Mouse (Mus musculus) cortical plate, adult 2 months (tissue): ENCODE measurements at regions not wholly inside any gene's neighbourhood (a gene's known extent, or its start where the extent isn't known, plus 50 kb on each side); places are given as distances from the start of the nearest gene placed in this dataset.

Source experiments
- CTCF ChIP-seq: fragments of 200-500 bp; IDR thresholded peaks from 2 replicates; pipeline ENCODE4 v1.5.1; 2011; ENCODE audit warnings: mild to moderate bottlenecking, control low read depth, low read length; ENCODE audit not compliant: insufficient read depth; ENCODE audit errors: extremely low read depth
- POLR2A ChIP-seq: fragments of 200-500 bp; IDR thresholded peaks from 2 replicates; pipeline ENCODE4 v1.6.1; 2011; ENCODE audit warnings: mild to moderate bottlenecking, low read length, control low read depth; ENCODE audit not compliant: insufficient read depth; ENCODE audit errors: extremely low read depth

DNA sequence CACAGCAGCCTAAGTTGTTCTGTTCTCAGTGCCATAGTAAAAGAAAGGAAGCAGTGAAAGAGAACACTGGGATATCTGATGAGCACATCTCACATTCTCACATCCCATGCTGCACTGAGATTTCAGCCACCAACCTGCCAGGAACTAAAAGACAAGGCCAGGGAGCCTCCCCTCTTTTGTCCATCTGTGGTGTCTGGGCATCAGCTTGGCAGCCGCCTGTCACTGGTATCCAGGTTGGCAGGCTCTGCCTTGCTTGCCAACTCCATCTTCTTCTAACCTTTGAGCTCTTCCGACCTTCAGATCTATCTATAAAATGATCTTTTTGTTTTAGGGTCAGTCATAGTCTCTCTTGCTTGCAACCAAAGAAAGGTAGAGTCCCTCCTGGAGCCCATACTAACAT, 228.5 kb upstream of the Mgmt start:
- TF ChIP-seq POLR2A (no peak), CTCF (no peak)
